Mouse (Mus musculus) cerebellum, adult 2 months (tissue): ENCODE measurements around the gene Klhl18.

Source experiments
- CTCF ChIP-seq: fragments of 200-500 bp; IDR thresholded peaks from 2 replicates; pipeline ENCODE4 v1.5.1; 2011; ENCODE audit warnings: low read depth, mild to moderate bottlenecking, control low read depth, low read length, moderate library complexity, borderline replicate concordance; ENCODE audit not compliant: insufficient read depth
- POLR2A ChIP-seq: fragments of 200-500 bp; IDR thresholded peaks from 2 replicates; pipeline ENCODE4 v1.6.1; 2011; ENCODE audit warnings: low read length, control low read depth, borderline replicate concordance; ENCODE audit not compliant: insufficient read depth

GRCm38 (mm10) chr9:110448356-110448755 lies 28.1 kb downstream of the Klhl18 start:
- no peak for TF ChIP-seq POLR2A
- TF ChIP-seq CTCF: no peak
